Mouse (Mus musculus): ENCODE data around the gene Cfap58. TPM values are rescaled to one million over a fixed set of nuclear protein-coding genes. Genes with fewer than 3 reads are reported as not detected.

The Cfap58 gene
- total RNA-seq, 2 experiments from 2014 or later, result 0.39 to 0.59 TPM

DNA sequence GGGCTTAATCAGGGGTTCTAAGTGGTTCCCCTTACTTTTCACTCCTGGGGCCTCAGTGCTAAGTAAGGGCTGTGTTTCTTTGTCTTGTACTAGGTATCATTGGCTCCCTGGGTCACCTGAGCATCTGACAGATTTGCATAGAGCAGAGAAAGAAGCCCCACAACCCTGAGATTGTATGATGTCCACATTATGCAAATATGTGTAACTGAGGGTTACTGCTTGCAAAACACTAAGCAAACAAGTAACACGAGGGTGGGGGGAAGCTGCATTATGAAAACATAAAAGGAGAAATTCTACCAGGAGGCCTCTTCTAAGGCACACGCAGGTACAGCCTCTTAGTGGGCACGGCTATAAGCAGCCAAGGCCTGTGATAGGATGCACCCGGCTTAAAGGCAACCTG, 22.2 kb upstream of the Cfap58 start:
- no peak for DNase-seq (ENCODE audit: extremely low spot score in 1 of 2, low spot score in 1 of 2)

DNA sequence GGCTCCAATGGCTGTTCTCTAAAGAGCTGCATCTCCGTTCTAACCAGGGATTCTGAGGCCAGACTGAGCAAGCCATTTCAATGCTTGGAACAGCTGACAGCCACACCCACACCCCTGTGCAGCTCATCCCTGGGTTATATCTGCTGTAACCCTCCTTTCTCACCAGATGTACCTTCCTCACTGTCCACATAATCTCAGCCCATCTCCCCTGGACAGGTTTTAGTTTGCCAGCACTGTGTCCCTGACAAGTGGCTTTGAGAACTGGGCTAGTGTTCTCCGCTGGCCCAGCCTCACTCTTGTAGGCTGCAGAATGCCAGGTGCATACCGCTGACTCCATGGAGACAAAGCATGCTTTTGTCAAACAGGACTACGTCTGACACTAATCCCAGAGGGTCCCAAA, 20.1 kb upstream of the Cfap58 start:
- DNase-seq (ENCODE audit: extremely low spot score in 1 of 2, low spot score in 1 of 2), result no peak

DNA sequence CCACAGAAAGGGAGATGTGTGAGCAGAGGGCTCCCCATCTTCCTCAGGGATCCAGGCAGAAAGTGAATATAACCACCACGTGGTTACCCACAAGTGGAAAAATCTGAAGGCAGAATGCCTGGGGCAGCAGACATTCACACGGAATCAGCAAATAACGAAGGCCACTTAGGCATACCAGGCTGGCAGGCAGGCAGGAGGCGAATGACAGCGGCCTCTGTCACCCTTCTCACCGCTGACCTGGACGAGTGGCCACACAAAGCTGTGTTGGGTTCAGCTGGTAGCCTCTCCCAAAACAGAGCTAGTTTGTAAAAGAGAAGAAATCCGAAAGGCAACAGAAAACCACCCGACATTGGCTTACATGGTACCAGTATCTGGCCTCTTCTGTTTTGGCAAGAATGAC, 19.5 kb upstream of the Cfap58 start:
- DNase-seq (ENCODE audit: extremely low spot score in 1 of 2, low spot score in 1 of 2), result no peak

DNA sequence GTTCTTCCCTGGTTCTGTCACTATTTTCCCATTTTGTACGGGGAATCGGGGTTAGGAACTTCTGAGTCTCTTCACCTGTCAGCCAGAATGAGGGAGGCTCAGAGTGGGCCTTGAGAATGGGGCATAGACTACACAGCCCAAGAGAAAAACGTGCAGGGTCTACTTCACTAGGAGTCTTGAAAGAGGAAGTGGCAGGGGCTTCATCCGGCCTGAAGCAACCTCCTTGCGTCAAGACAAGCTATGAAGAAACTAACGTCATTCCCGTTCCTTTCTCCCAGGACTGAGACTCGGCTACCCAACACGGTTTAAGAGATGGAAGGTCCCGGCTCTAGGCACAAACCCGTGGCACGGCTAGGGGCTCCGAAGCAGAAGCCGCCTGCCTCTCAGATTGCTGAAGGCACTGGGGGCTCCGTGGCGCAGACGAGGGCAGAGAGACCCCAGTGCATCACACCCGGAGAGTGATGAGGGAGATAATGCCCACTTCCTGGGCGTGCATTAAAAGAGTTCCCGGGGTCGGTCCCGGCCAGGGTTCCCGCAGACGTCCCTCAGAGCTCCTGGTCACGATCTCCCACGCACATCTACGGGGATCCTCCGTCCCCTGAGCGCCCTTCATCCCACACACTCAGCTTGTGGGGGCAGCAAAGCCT, 18.9 kb upstream of the Cfap58 start:
- DNase-seq (ENCODE audit: extremely low spot score in 1 of 2, low spot score in 1 of 2), result no peak

DNA sequence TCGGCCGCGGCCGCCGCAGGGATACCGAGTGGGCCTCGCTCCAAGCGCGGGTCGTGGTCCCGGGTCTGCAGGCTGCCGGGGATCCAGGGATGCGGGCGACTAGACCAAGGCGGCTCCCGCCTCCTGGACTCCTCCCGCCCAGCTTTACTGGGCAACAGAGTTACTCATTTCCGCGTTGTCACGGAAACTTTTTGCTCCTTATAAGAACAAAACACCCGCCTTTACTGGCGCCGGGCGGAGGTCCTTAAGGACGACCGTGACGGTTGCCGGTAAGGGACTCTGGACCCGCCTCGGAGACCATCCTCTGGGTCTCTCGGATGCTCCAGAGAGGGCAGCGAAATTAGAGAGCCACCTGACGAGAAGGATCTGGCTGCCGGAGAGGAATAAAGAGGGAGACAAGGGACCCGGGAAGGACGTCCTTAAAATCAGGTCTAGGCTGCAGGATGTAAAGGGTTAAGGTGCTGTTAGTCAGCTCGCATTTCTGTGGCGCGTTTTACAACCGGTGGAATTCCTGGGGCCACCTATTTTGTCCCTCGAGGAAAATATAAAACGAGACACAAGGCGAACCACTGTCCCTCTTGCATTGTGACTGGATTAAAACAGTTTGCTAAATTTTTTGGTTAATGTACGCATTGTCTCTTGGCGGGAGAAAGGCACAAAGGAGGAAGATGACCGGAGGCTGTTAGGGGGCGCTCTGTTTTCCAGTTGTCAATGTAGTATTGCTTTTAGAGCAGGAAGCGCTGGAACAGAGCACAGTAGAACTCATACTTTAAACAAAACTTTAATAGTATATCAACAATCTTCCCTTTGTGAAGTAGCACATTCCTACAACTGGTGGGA, 18.1 kb upstream of the Cfap58 start, which contains the start of the genes Cfap43 and Itprip:
TSS of gene Cfap43 (minus strand) at position 162 of the 840 bp plus-strand sequence.
TSS of gene Itprip (minus strand) at position 174 of the 840 bp plus-strand sequence.
- DNase-seq (ENCODE audit: extremely low spot score in 1 of 2, low spot score in 1 of 2), result peak; percentile 45 to 48

DNA sequence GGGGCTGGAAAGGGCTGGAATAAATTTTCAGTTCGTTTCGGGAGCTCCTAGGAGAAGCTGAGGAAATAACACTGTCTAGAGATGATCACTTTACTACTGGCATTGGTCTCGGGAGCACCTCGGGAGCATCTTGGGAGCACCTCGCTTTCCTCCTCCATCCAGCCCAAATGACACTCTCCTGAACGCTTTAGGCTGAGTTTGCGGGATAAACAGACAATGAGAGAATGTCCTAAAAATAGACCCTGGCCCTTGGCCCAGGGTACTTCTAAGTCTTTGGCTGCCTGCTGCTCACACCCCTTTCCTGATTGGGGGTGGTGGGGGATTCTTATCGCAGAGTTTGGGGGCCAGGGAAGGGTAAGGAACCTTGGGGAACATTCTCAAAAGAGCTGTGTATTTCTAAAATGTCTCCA, 17.5 kb upstream of the Cfap58 start:
- DNase-seq (ENCODE audit: extremely low spot score in 1 of 2, low spot score in 1 of 2), result no peak

DNA sequence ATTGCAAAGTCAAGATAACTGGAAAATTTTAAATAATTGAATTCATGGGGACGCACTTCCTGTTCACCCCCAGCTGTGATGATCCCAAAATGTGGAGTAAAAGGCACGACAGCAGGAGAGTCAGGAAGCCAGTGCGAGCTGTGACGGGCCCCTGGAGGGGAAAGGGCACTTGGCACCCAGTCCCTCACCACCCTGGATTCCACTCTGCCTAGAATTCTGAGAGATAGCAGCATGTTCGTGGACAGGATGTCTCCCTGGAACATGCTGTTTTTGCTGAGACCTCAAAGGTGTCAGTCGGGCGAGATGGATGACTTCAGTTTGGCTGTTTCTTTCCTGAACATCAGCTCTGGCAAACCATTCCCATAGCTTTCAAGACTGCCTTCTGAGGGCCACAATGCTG, 11.7 kb upstream of the Cfap58 start:
- DNase-seq (ENCODE audit: extremely low spot score in 1 of 2, low spot score in 1 of 2), result no peak

DNA sequence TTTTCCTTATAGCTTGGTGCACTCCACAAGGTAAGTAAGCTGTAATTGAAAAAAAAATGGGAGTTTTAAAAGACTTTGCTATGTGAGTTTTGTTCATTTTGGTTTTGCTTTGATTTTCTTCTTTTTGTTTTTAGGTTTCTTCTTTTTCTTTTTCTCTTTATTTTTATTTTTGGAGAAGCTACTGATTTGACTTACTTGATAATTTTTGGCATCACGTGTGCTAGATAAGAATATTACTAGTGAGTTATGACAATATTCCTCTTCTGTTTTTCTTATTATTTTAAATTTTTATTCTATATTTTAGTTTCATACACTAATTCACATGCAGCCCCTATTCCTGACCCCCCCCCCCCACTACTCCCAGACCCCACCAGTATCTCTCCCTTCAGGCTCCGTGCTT, 10.4 kb upstream of the Cfap58 start:
- no peak for DNase-seq (ENCODE audit: extremely low spot score in 1 of 2, low spot score in 1 of 2)

DNA sequence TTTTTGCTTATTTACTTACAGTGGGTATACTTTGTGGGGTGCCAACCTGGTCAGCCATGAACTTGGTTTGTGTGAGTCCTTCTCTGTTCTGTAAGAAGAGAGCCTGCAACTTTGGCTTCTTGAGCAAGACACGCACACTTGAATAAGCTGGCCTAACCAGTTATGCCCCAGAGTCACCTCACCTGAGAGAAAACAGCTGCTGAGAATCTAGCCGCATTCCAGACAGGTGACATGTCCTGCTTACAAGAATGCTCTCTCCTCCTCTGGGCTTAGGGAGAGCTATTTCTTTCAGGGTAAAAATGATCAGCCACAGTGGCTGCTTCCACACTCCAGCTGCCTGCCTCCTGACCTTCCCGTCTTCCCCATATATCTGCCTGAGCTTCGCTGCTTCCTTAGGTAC, 8.4 kb upstream of the Cfap58 start:
- DNase-seq (ENCODE audit: extremely low spot score in 1 of 2, low spot score in 1 of 2), result no peak

DNA sequence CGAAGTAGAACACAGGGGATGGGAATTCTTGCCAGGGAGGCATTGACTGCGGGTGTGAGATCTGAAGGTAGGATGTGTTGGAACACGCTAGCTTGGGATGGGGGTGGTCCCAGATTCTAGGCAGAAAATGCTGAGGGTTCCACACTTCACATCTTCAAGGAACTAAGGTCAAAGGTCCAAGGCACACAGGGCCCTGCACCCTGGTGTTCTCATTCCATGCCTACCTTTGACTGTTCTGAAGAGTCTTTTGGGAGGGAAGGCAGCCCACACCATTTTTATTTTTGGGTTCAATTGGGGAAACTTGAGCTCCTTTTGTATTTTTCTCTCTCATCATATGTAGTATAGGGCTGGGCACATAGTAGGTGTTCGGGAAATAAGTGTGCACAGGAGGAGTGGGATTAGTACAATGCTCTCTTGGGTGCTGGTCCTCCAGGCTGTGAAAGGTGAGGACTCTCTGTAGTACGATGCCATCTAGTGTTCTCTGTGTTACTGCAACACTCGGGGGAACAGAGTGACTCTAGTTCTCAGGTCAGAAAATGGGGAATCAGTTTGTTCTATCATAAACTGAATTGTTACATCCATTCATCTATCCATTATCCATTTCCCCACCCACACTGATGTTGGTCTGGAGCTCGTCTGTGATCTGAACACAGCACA, 5.4 kb upstream of the Cfap58 start:
- no peak for DNase-seq (ENCODE audit: extremely low spot score in 1 of 2, low spot score in 1 of 2)

DNA sequence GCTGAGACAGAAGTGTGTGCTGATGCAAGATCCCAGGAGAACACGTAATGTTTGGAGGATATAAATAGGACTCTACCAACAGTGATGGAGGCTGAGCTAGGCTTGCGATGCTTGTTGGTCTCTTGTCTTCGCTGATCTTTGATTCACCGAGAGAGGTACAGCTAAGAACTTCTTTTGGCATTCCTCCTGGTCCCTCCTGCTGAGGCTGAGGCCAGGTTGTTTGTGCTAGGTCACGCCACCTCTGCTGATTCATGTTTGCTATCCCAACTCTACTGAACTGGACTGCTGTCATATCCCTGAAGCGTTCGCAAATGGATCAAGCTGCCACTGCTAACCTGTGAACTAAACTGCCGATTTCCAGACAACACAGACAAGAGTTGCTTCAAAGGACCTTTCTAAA, 3.3 kb upstream of the Cfap58 start:
- no peak for DNase-seq (ENCODE audit: extremely low spot score in 1 of 2, low spot score in 1 of 2)

DNA sequence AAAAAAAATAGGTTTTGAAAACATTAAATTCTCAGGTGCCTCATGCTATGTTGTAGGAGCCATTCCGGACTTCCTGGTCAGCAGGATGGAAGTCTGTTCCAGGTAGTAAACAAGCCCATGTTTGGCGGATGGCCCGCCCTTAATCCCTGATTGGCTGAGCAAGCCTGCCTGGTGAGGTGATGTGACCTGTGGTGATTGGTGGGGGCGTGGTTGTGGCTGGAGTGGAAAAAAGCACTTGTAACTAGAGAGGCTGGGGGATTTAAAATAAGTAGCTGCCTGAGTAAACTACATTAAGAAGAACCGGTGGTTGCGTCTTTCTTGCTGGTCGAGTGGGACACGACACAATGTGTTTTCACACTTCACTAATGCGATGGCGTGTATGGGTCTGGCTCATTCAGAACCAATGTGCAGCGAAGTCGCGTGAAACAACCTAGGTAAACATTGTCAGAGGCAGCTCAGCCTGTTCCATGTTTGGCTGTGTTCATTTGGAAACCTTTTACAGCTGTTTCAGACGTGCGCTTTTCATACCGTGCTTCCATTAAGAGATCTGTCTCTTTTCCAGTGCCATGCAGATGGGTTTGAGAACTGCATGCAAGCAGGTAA, 2.7 kb upstream of the Cfap58 start:
- DNase-seq (ENCODE audit: extremely low spot score in 1 of 2, low spot score in 1 of 2), result no peak

DNA sequence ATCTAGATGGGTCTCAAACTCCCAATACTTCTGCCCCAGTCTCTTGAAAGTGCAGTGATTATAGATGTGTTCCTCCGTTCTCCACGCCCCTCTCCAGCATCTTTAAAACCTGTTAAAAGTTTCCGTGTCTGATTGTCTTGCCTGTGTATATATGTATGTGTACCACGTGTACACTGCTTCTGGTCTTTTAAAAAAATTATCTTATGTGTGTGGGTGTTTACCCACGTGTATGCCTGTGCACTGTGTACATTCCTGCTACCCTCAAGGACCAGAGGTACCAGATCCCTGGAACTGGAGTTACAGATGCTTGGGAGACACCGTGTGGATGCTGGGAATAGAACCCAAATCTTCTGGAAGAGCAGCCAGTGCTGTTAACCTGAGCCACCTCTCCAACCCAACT, 1.9 kb upstream of the Cfap58 start:
- DNase-seq (ENCODE audit: extremely low spot score in 1 of 2, low spot score in 1 of 2), result no peak

DNA sequence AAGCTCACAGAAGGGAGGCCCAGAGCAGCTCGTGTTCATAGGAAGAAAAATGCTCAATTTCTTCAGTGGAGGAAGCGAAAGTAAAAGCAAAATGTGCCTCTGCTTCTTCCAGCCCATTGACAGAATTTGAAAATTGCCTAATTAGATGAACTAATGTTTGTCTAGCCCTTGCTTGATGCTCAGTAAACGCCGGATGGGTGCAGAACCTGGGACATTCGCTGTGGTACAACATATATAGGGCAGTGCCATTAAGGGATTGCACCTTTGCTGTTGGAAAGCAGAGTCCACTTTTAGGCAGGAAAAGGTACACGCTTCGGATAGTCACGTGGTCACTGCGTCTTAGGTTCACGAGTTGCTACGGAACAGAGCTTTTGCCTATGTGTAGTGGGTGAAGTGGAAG, 985 bp upstream of the Cfap58 start:
- DNase-seq (ENCODE audit: extremely low spot score in 1 of 2, low spot score in 1 of 2), result no peak

DNA sequence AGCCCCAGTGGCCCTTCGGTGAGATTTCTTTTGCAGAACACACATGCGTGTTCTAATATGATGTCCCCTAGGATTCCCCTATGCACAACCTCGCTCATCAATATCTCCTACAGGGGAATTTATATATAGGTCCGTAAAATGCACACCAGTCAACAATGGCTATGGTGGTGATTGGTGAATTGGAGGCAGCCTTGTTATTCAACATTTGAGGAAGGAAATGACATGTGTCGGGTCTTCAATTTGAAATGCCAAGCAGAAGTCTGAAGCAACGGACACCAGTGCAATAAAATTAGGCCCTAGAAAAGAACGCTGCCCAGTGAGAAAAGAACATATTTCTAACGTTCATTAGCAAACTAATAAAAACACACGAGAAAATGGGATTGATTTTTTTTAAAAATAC, 537 bp upstream of the Cfap58 start:
- no peak for DNase-seq (ENCODE audit: extremely low spot score in 1 of 2, low spot score in 1 of 2)

DNA sequence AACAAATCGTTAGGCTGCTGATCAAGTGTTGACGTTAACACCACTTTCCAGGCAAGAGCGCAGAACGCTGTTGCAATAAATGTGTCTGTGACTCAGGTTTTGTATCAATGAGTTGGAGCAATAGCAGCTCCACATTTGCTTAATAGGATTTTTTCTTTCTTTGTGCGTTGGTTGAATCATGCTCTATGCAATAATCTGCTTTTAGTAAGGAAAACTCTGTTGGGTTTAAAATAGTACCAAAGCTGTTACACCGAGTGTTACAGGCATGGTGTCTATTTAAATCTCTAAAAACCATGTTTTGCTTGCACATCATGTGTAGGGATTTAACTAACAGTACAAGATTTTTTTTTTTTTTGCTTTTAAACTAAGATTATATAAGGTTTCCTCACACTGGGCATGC, 1.9 kb downstream of the Cfap58 start:
- DNase-seq (ENCODE audit: extremely low spot score in 1 of 2, low spot score in 1 of 2), result no peak

DNA sequence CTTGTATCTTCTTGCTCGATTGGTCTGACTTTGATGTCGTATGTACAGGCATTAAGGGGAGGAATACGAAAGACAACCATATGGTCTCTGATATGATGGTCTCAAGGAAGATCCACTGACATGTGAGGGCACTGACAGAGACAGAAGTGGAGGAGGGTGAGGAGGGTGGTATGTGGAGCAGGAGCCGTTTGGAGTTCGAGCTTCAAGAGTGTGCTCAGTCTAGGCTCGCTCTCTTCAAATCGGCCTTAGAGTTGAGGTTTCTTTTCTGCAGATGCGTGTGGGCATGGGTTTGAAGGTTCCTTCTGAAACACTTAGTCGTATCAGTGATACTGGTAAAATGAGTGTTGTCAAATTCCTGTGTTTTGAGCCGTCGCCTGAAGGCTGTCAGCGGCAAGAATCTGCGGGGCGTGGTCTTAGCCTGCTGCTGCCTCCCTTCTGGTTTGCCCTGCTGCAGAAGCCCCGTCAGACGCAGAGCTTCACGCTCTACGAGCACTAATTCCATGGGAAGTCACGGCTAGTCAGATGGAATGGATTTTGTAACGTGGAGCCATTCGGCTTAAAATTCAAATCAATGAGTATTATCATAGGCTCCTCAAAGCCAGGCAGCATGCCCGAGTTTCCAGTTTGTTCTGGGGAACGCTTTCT, 9.5 kb downstream of the Cfap58 start:
- no peak for DNase-seq (ENCODE audit: extremely low spot score in 1 of 2, low spot score in 1 of 2)

DNA sequence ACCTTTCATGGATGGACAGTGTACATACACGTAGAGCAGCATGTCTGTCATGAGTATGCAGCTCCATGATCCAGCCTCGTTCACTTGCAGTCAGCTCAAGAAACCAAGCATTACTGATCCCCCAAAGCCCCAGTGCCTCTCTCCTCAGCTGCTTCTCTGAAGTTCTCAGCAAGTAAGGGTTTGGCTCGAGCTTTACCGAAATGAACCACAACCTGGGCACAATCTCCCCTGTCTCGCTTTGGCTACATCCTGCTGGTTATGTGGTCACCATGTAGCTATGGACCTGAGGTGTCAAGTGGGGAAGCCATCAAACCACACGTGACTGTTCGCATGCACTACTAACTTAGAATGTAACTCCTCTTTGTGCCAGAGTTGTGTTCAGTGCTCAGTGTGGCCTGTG, 13.5 kb downstream of the Cfap58 start:
- no peak for DNase-seq (ENCODE audit: extremely low spot score in 1 of 2, low spot score in 1 of 2)

DNA sequence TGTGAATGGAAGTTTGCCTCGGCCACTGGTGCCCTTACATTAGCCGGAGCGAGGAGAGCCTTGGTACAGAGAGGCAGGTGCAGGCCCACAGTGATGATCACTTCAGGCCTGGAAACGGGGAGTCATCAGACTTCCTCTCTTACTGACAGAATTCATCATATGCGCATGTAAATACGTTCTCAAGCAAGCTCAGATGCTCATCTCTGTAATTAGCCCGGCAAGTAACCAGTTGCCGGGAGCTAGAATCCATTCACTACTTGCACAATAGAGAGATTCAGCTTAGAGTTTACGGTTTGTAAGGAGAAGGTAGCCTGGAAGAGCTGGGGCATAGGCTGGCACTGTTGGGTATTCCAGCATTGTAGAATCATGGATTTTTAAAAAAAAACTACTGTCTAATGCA, 15.7 kb downstream of the Cfap58 start:
- no peak for DNase-seq (ENCODE audit: extremely low spot score in 1 of 2, low spot score in 1 of 2)

DNA sequence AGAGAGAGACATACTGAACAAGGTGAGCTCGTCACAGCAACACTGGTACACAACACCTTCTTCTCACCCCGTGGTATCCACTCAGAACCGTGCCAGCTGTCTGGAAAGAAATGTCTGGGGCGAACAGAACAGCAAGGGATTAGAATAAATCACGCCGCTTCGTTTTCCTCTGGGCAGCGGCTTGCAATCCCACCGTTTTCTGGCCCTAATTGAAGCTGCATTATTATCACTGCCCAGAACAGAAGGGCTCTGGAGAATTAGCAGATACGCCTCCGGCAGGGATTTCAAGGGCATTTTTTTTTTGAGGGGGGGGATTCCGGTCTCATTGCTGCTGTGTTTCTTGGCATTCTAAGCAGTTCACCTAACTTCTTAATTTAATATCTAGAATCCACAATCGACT, 20.7 kb downstream of the Cfap58 start:
- no peak for DNase-seq (ENCODE audit: extremely low spot score in 1 of 2, low spot score in 1 of 2)

Measured in layer of hippocampus, postnatal 25 days (tissue).